ENCODE assay signal across 20 mouse cellular contexts in the genomic region with DNA sequence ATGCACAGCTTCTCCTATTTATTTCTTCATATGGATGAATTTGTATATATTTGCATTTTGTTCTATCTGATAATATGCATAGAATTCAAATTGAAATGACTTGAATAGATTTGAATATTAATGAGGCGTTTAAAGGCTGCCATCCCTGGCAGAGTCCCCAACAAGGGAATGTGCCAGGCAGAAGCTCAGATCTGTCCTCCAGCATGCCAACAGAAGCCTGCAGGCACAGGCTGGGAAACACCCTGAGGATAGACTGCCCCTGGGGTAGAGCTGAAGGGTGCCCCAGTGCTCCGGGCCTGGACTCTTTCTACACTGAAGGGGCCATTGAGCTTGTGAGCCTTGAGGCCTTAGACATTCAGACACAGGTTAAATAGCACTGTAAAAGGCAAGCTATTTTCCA. TPM values are rescaled to one million over a fixed set of nuclear protein-coding genes. Genes with fewer than 3 reads are reported as not detected.
DNase-seq lines count a peak whose midpoint lies in the region; ATAC-seq and TF ChIP-seq lines count a peak whose summit lies in the region.
"Had no signal": no experiment of that assay in that cellular context is flagged by ENCODE, and none has a peak within 500 bp of the region (broad histone marks: within the 10 kb centered on the region; RNA-seq: fewer than 3 reads in every experiment).

No protein-coding gene starts in this region.

- no peak overlapping the region for H3K27ac ChIP-seq in cerebellum, adult 2 months (ENCODE audit: insufficient read depth, low read length)
- 0 out of 2 replicates have a peak overlapping the region, but pooled peaks have one; percentile 41 for H3K27ac ChIP-seq in hindbrain, embryonic 13.5 days
- no peak overlapping the region for H3K27ac ChIP-seq in hindbrain, embryonic 10.5 days
- H3K27ac ChIP-seq: intestine, embryonic 15.5 days; limb, embryonic 13.5 days; liver, embryonic 14.5 days; neural tube, embryonic 13.5 days; stomach, postnatal 0 days had no signal

- ATAC-seq in hindbrain, embryonic 13.5 days (ENCODE audit: low FRiP score): peak; percentile 62
- ATAC-seq: intestine, embryonic 15.5 days had no signal

- H3K9ac ChIP-seq in hindbrain, embryonic 13.5 days: no peak overlapping the region
- H3K9ac ChIP-seq: intestine, embryonic 15.5 days; limb, embryonic 13.5 days; liver, embryonic 14.5 days; neural tube, embryonic 13.5 days had no signal

- H3K27me3 ChIP-seq in cerebellum, adult 2 months (ENCODE audit: control insufficient read depth, insufficient read depth, low read length): no peaks in the 10 kb centered on the region
- H3K27me3 ChIP-seq in hindbrain, embryonic 13.5 days: no peaks in the 10 kb centered on the region
- no peaks in the 10 kb centered on the region for H3K27me3 ChIP-seq in hindbrain, embryonic 10.5 days (ENCODE audit: insufficient read depth, poor library complexity, severe bottlenecking)
- H3K27me3 ChIP-seq: intestine, embryonic 15.5 days; limb, embryonic 13.5 days; neural tube, embryonic 13.5 days had no signal

- no peak overlapping the region for H3K4me2 ChIP-seq in hindbrain, embryonic 13.5 days
- H3K4me2 ChIP-seq: heart, embryonic 11.5 days; intestine, embryonic 15.5 days; limb, embryonic 13.5 days; neural tube, embryonic 13.5 days had no signal

- WGBS in cerebellum, adult 2 months: 7% methylated on average over 2 of the region's 2 CpGs
- 54% methylated on average over 2 of the region's 2 CpGs for WGBS in hindbrain, embryonic 13.5 days
- 84% methylated on average over 2 of the region's 2 CpGs for WGBS in hindbrain, embryonic 10.5 days

- TF ChIP-seq POLR2A in cerebellum, adult 2 months (IDR thresholded peaks at IDR 0.05; ENCODE audit: borderline replicate concordance, insufficient read depth, low read length): no peak

- H3K4me1 ChIP-seq in cerebellum, adult 2 months (ENCODE audit: control insufficient read depth, insufficient read depth, low read length): peaks cover 14% of the 10 kb centered on the region
- peaks cover 24% of the 10 kb centered on the region for H3K4me1 ChIP-seq in hindbrain, embryonic 13.5 days (replicated peaks)
- H3K4me1 ChIP-seq in hindbrain, embryonic 10.5 days (replicated peaks): peaks cover 10% of the 10 kb centered on the region
- H3K4me1 ChIP-seq: intestine, embryonic 15.5 days had no signal

- H3K36me3 ChIP-seq in hindbrain, embryonic 13.5 days: no peaks in the 10 kb centered on the region
- H3K36me3 ChIP-seq in hindbrain, embryonic 10.5 days: no peaks in the 10 kb centered on the region
- H3K36me3 ChIP-seq: intestine, embryonic 15.5 days; limb, embryonic 13.5 days; neural tube, embryonic 13.5 days had no signal

- TF ChIP-seq CTCF in cerebellum, adult 2 months (IDR thresholded peaks at IDR 0.05; ENCODE audit: borderline replicate concordance, insufficient read depth, low read depth, low read length): no peak

- DNase-seq in cerebellum, adult 2 months: peak; percentile 46 to 63
- no peak for DNase-seq in cerebellum, adult 9-10 months
- no peak for DNase-seq in hindbrain, embryonic 10.5 days (ENCODE audit: low spot score)
- peak; percentile 49 to 51 for DNase-seq in right cerebral cortex, postnatal 10 days (ENCODE audit: low spot score in 2 of 2)
- no peak for DNase-seq in right cerebral cortex, adult 2 months (ENCODE audit: low spot score in 2 of 2)
- no peak for DNase-seq in heart, adult 18-20 months
- DNase-seq in adrenal gland, postnatal 4 days (ENCODE audit: low spot score in 2 of 2): no peak
- DNase-seq: gastrocnemius, postnatal 36 days; heart, postnatal 14 days; kidney, postnatal 4 days had no signal

- H3K4me3 ChIP-seq in cerebellum, adult 2 months (replicated peaks; ENCODE audit: insufficient read depth, low read depth, low read length): no peak overlapping the region
- H3K4me3 ChIP-seq in hindbrain, embryonic 13.5 days: no peak overlapping the region
- H3K4me3 ChIP-seq in hindbrain, embryonic 10.5 days: no peak overlapping the region
- H3K4me3 ChIP-seq: erythroblast, embryonic 14.5 days; intestine, embryonic 15.5 days; limb, embryonic 13.5 days; neural tube, embryonic 13.5 days had no signal

- no peaks in the 10 kb centered on the region for H3K9me3 ChIP-seq in hindbrain, embryonic 13.5 days
- no peaks in the 10 kb centered on the region for H3K9me3 ChIP-seq in hindbrain, embryonic 10.5 days
- H3K9me3 ChIP-seq: intestine, embryonic 15.5 days; limb, embryonic 13.5 days; neural tube, embryonic 13.5 days had no signal

RNA-seq across cellular contexts. Expression of a gene that starts 21.5 kb away (rescaled TPM):
- polyA plus RNA-seq in cerebellum, adult 2 months (2012; rRNA removed): 63.5 and 71.9 TPM in 2 replicates
- polyA plus RNA-seq in hindbrain, embryonic 13.5 days (2015; fragmentation: Nextera tagmentation; extraction: Ambion mirVana): 26.2 and 28.7 TPM in 2 replicates
- 6.6 and 9.8 TPM in 2 replicates for polyA plus RNA-seq in hindbrain, embryonic 10.5 days (2016; fragmentation: Nextera tagmentation; extraction: Ambion mirVana)
- total RNA-seq in heart, adult 18-20 months (2021): under 1 TPM; 0.47 to 0.51 TPM
- total RNA-seq in adrenal gland, postnatal 4 days (2021): 1 to 10 TPM; 1.8 TPM
- total RNA-seq: megakaryocyte progenitor cell, adult 5-6 weeks; MEL had no signal
- polyA plus RNA-seq: erythroblast, embryonic 14.5 days had no signal

Comparison
In these comparisons a context has a peak if more than half of its experiments do, and no peak if none do; other contexts are left out.
1. DNase-seq: peak in cerebellum, adult 2 months (2 of 2) and right cerebral cortex, postnatal 10 days (2 of 2); none in cerebellum, adult 9-10 months (single experiment), hindbrain, embryonic 10.5 days (single experiment), right cerebral cortex, adult 2 months (0 of 2), heart, adult 18-20 months (0 of 2) and adrenal gland, postnatal 4 days (0 of 2).